11 mouse cellular contexts compared by ENCODE assay signal in genomic region chr10:122856040-122856764, GRCm38 (mm10).
DNase-seq lines count a peak whose midpoint lies in the region; ATAC-seq lines count a peak whose summit lies in the region.
"Had no signal": no experiment of that assay in that cellular context is flagged by ENCODE, and none has a peak within 500 bp of the region (broad histone marks: within the 10 kb centered on the region; RNA-seq: fewer than 3 reads in every experiment).

No protein-coding gene starts in this region.

- no peaks in the 10 kb centered on the region for H3K36me3 ChIP-seq in hindbrain, embryonic 13.5 days
- no peaks in the 10 kb centered on the region for H3K36me3 ChIP-seq in hindbrain, embryonic 11.5 days (ENCODE audit: control insufficient read depth, insufficient read depth, low read length)
- H3K36me3 ChIP-seq in heart, embryonic 14.5 days (ENCODE audit: control insufficient read depth, insufficient read depth, low read length): no peaks in the 10 kb centered on the region
- no peaks in the 10 kb centered on the region for H3K36me3 ChIP-seq in forebrain, embryonic 12.5 days (replicated peaks)

- DNase-seq in hindbrain, embryonic 11.5 days (ENCODE audit: low spot score): no peak
- peak; percentile 35 for DNase-seq in brain, adult 2 months (ENCODE audit: low read depth, low spot score)
- peak; percentile 32 to 58 for DNase-seq in kidney, postnatal 25 days
- no peak for DNase-seq in spleen, adult 12 weeks (ENCODE audit: low spot score)
- DNase-seq: adrenal gland, postnatal 36 days had no signal

- H3K9me3 ChIP-seq in hindbrain, embryonic 13.5 days: no peaks in the 10 kb centered on the region
- H3K9me3 ChIP-seq in hindbrain, embryonic 11.5 days (ENCODE audit: control insufficient read depth, low read length): no peaks in the 10 kb centered on the region
- no peaks in the 10 kb centered on the region for H3K9me3 ChIP-seq in heart, embryonic 14.5 days (ENCODE audit: control insufficient read depth, low read length)
- H3K9me3 ChIP-seq in forebrain, embryonic 12.5 days: no peaks in the 10 kb centered on the region

- no peak overlapping the region for H3K9ac ChIP-seq in hindbrain, embryonic 13.5 days
- no peak overlapping the region for H3K9ac ChIP-seq in hindbrain, embryonic 11.5 days (ENCODE audit: low read depth, low read length)
- H3K9ac ChIP-seq in heart, embryonic 14.5 days (ENCODE audit: low read length): no peak overlapping the region
- no peak overlapping the region for H3K9ac ChIP-seq in forebrain, embryonic 12.5 days

- WGBS in hindbrain, embryonic 13.5 days: 76% methylated on average over 17 of the region's 17 CpGs
- WGBS in hindbrain, embryonic 11.5 days: 78% methylated on average over 17 of the region's 17 CpGs
- 65% methylated on average over 17 of the region's 17 CpGs for WGBS in heart, embryonic 14.5 days
- 89% methylated on average over 17 of the region's 17 CpGs for WGBS in forebrain, embryonic 12.5 days

- H3K27ac ChIP-seq in hindbrain, embryonic 13.5 days: peak overlapping the region; percentile 45
- H3K27ac ChIP-seq in hindbrain, embryonic 11.5 days (ENCODE audit: low read depth, low read length): no peak overlapping the region
- H3K27ac ChIP-seq in heart, embryonic 14.5 days (replicated peaks in 1 of 2; ENCODE audit: control insufficient read depth in 1 of 2, insufficient read depth in 1 of 2, low read depth in 2 of 2, low read length in 2 of 2): peak overlapping the region; percentile 82 to 86
- H3K27ac ChIP-seq in forebrain, embryonic 12.5 days: no peak overlapping the region

- no peak for ATAC-seq in hindbrain, embryonic 13.5 days (ENCODE audit: low FRiP score)
- no peak for ATAC-seq in hindbrain, embryonic 11.5 days (ENCODE audit: low FRiP score)
- no peak for ATAC-seq in heart, embryonic 14.5 days (ENCODE audit: insufficient number of reproducible peaks, insufficient read depth, low FRiP score, low read depth)
- ATAC-seq in forebrain, embryonic 12.5 days (ENCODE audit: low FRiP score): no peak
- no peak for ATAC-seq in megakaryocyte progenitor cell, adult 5-6 weeks (replicated peaks; ENCODE audit: poor library complexity)
- ATAC-seq: intestine, embryonic 16.5 days; midbrain, embryonic 16.5 days had no signal

- no peaks in the 10 kb centered on the region for H3K27me3 ChIP-seq in hindbrain, embryonic 13.5 days
- H3K27me3 ChIP-seq in hindbrain, embryonic 11.5 days (ENCODE audit: control insufficient read depth, insufficient read depth, low read length): no peaks in the 10 kb centered on the region
- no peaks in the 10 kb centered on the region for H3K27me3 ChIP-seq in heart, embryonic 14.5 days (ENCODE audit: control insufficient read depth, insufficient read depth, low read length)
- no peaks in the 10 kb centered on the region for H3K27me3 ChIP-seq in forebrain, embryonic 12.5 days

- no peak overlapping the region for H3K4me2 ChIP-seq in hindbrain, embryonic 13.5 days
- H3K4me2 ChIP-seq in hindbrain, embryonic 11.5 days (replicated peaks; ENCODE audit: low read depth, low read length): no peak overlapping the region
- no peak overlapping the region for H3K4me2 ChIP-seq in heart, embryonic 14.5 days (ENCODE audit: low read length)
- H3K4me2 ChIP-seq in forebrain, embryonic 12.5 days: no peak overlapping the region

- no peak overlapping the region for H3K4me3 ChIP-seq in hindbrain, embryonic 13.5 days
- no peak overlapping the region for H3K4me3 ChIP-seq in hindbrain, embryonic 11.5 days (ENCODE audit: low read depth, low read length)
- H3K4me3 ChIP-seq in heart, embryonic 14.5 days (ENCODE audit: control insufficient read depth in 1 of 2, insufficient read depth in 1 of 2, low read depth in 1 of 2, low read length in 2 of 2): no peak overlapping the region
- H3K4me3 ChIP-seq in forebrain, embryonic 12.5 days (replicated peaks): no peak overlapping the region

- H3K4me1 ChIP-seq in hindbrain, embryonic 13.5 days (replicated peaks): peaks cover 17% of the 10 kb centered on the region
- H3K4me1 ChIP-seq in hindbrain, embryonic 11.5 days (replicated peaks; ENCODE audit: control insufficient read depth, insufficient read depth, low read length): no peaks in the 10 kb centered on the region
- peaks cover 42 to 51% of the 10 kb centered on the region in 2 experiments for H3K4me1 ChIP-seq in heart, embryonic 14.5 days (ENCODE audit: control insufficient read depth in 2 of 2, insufficient read depth in 2 of 2, low read length in 2 of 2)
- peaks cover 8% of the 10 kb centered on the region for H3K4me1 ChIP-seq in forebrain, embryonic 12.5 days

Comparison
In these comparisons a context has a peak if more than half of its experiments do, and no peak if none do; other contexts are left out.
1. H3K27ac ChIP-seq: peak in hindbrain, embryonic 13.5 days (single experiment) and heart, embryonic 14.5 days (2 of 2); none in hindbrain, embryonic 11.5 days (single experiment) and forebrain, embryonic 12.5 days (single experiment).
2. DNase-seq: peak in brain, adult 2 months (single experiment) and kidney, postnatal 25 days (2 of 2); none in hindbrain, embryonic 11.5 days (single experiment) and spleen, adult 12 weeks (single experiment).